Mouse (Mus musculus) lung, postnatal 0 days (tissue): ENCODE measurements around the gene A4galt. TPM values are rescaled to one million over a fixed set of nuclear protein-coding genes. Genes with fewer than 3 reads are reported as not detected.
A peak's percentile ranks its signal among the peaks of the same experiment; 100 is the strongest.

Experiments used
- ATAC-seq: fragments of 200-750 bp; cut with Nextera tagmentation; 2 replicates; pipeline ENCODE4 v1.8.0; 2017; ENCODE audit warnings: moderate library complexity
- DNase-seq: peaks from one replicate; pipeline ENCODE4 v3.0.0-alpha.2; 2016; ENCODE audit warnings: low spot score
- H3K27ac ChIP-seq: fragments of 300-500 bp; sonication (generic); 2 replicates; pipeline ENCODE4 v1.5.1; 2014; ENCODE audit warnings: antibody characterized with exemption, mild to moderate bottlenecking, low read length, mixed read lengths
- H3K27me3 ChIP-seq: fragments of 300-500 bp; sonication (generic); replicated peaks from 2 replicates; pipeline ENCODE4 v1.6.1; 2014; ENCODE audit warnings: low read length, mixed read lengths; ENCODE audit not compliant: insufficient read depth
- H3K36me3 ChIP-seq: fragments of 300-500 bp; sonication (generic); 2 replicates; pipeline ENCODE4 v1.6.1; 2014; ENCODE audit warnings: low read length, mixed read lengths; ENCODE audit not compliant: insufficient read depth
- H3K4me1 ChIP-seq: fragments of 300-500 bp; sonication (generic); 2 replicates; pipeline ENCODE4 v1.6.1; 2014; ENCODE audit warnings: antibody characterized with exemption, low read depth, low read length, mixed read lengths; ENCODE audit not compliant: insufficient read depth
- H3K4me2 ChIP-seq: fragments of 300-500 bp; sonication (generic); replicated peaks from 2 replicates; pipeline ENCODE4 v1.6.1; 2014; ENCODE audit warnings: low read depth, mild to moderate bottlenecking, low read length, moderate library complexity, mixed read lengths
- H3K4me3 ChIP-seq: fragments of 300-500 bp; sonication (generic); 2 replicates; pipeline ENCODE4 v1.5.1; 2014; ENCODE audit warnings: low read depth, low read length
- H3K9ac ChIP-seq: fragments of 300-500 bp; sonication (generic); replicated peaks from 2 replicates; pipeline ENCODE4 v1.6.1; 2014; ENCODE audit warnings: low read depth, mild to moderate bottlenecking
- H3K9me3 ChIP-seq: fragments of 300-500 bp; sonication (generic); 2 replicates; pipeline ENCODE4 v1.6.1; 2016; ENCODE audit warnings: low read length, mixed read lengths
- CTCF ChIP-seq: IDR thresholded peaks from 2 replicates; pipeline ENCODE4 v1.5.1; 2016; ENCODE audit warnings: antibody characterized with exemption, mild to moderate bottlenecking
- EP300 ChIP-seq: IDR thresholded peaks from 2 replicates; pipeline ENCODE4 v1.6.1; 2016; ENCODE audit warnings: antibody characterized with exemption, mild to moderate bottlenecking, control low read depth
- WGBS: fragments of 180-500 bp; shearing (Covaris S2); extraction: QIAGEN DNeasy Blood & Tissue Kit; methylation state at CpG from one replicate; pipeline ENCODE4 v1.1.7; 2014; 5-methylcytosine and 5-hydroxymethylcytosine counted together
- polyA plus RNA-seq: library from polyadenylated mRNA; unstranded; fragments of >200 nt; fragmentation: Nextera tagmentation; extraction: Ambion mirVana; gene quantifications from 2 replicates; pipeline ENCODE4 v1.2.1, GENCODE M21; 2015

The A4galt gene
- polyA plus RNA-seq, 1 experiment from 2014 or later, result 16.0 TPM

DNA sequence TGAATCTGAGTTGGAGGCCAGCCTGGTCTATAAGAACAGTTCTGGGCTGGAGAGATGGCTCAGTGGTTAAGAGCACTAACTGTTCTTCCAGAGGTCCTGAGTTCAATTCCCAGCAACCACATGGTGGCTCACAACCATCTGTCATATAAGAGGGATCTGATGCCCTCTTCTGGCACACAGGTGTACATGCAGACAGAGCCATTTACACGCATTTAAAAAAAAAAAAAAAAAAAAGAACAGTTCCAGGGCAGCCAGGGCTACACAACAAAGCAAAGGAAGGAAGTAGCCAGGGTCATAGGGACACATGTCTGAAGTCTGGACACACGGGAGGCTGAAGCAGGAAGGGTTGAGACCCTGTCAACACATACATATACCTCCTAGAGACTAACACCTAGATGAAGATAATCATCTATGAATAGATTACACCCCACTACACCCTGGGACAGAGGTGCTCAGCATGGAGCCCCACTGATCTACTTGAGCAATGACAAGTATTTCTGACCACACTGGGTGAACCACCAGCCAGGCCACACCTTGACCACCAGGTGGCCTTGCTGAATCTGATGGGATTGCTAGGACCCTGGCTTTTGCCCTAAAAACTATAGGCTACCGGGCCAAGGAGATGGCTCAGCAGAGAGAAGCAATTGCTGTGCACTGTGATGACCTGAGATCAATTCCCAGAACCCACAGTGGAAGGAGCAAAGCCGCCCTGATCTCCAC is 9.5 kb downstream of the A4galt start:
- no peak for DNase-seq
- 73% methylated on average over 4 of the region's 4 CpGs for WGBS
- H3K4me2 ChIP-seq, result no peak overlapping the region
- no peaks in the 10 kb centered on the region for H3K27me3 ChIP-seq
- no peak overlapping the region for H3K27ac ChIP-seq
- no peak overlapping the region for H3K9ac ChIP-seq
- H3K36me3 ChIP-seq, result no peaks in the 10 kb centered on the region
- no peaks in the 10 kb centered on the region for H3K4me1 ChIP-seq
- 0 out of 2 replicates have a peak, but pooled peaks have one; percentile 13 for TF ChIP-seq CTCF
- no peak for TF ChIP-seq EP300
- H3K4me3 ChIP-seq, result no peak overlapping the region
- no peak for ATAC-seq
- no peaks in the 10 kb centered on the region for H3K9me3 ChIP-seq

DNA sequence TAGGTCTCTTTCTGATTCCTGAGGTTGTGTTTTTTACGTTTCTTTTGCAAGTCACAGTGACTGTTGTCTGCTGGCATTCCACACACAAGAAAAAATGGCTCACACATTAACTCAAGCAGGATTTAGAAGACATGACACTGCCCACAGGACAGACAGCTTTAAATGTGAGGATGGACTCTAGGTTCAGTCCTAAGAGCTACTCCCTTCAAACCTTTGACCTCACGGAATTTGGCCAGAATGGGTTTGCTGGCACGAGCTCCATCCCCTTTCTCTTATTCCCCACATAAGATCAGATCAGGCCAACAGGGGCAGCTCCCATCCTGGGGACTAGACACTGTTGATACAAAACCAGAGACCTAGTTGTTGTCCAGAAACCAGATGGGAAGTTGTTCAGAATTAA is 10.1 kb downstream of the A4galt start:
- H3K4me1 ChIP-seq, result no peaks in the 10 kb centered on the region
- TF ChIP-seq CTCF (no peak), EP300 (no peak)
- H3K4me3 ChIP-seq, result no peak overlapping the region
- H3K27ac ChIP-seq, result no peak overlapping the region
- 79% methylated on average over 3 of the region's 3 CpGs for WGBS
- H3K4me2 ChIP-seq, result no peak overlapping the region
- no peaks in the 10 kb centered on the region for H3K9me3 ChIP-seq
- H3K9ac ChIP-seq, result no peak overlapping the region
- DNase-seq (no peak), ATAC-seq (no peak)
- no peaks in the 10 kb centered on the region for H3K27me3 ChIP-seq
- no peaks in the 10 kb centered on the region for H3K36me3 ChIP-seq

DNA sequence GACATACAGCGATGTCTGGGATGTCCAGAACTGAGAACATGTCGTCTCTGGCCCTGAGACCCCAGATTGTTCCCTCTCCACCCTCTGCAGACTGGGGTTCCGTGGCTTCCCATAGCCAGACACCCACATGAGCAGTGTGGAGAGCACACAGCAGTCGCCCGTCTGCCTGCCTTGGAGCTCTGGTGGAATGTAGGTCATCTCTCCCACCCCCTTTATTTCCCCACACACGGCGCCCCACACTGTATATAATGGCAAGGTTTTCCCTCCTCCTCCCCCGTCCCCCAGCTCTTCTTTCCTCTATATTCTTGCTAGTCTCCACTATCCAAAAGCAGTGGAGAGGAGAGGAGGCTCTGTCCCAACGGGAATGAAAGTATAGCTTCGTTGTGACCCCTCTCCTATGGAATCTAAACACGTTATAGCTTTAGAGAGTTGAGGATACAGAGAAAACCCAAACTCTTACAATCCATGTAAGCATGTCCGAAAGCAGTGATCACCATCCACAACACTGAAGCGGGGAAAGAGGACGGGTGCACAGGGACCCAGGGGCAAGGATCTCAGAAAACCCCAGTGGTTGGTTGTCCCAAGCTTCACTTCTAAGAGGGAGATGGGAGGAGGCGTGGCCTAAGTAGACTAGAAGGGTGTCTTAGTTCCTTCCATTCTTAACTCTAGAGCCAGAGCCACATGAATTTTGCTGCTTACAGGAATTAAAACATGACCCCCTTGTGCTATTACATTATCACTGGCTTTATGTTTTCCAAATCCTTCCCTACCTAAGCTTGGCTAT is 13.9 kb downstream of the A4galt start:
- no peak for TF ChIP-seq CTCF
- no peak for TF ChIP-seq EP300
- H3K4me3 ChIP-seq, result no peak overlapping the region
- no peak overlapping the region for H3K9ac ChIP-seq
- H3K27ac ChIP-seq, result no peak overlapping the region
- no peaks in the 10 kb centered on the region for H3K27me3 ChIP-seq
- no peak overlapping the region for H3K4me2 ChIP-seq
- DNase-seq (no peak), ATAC-seq (no peak)
- WGBS, result 60% methylated on average over 15 of the region's 15 CpGs
- H3K36me3 ChIP-seq, result no peaks in the 10 kb centered on the region
- H3K4me1 ChIP-seq, result no peaks in the 10 kb centered on the region
- H3K9me3 ChIP-seq, result no peaks in the 10 kb centered on the region

DNA sequence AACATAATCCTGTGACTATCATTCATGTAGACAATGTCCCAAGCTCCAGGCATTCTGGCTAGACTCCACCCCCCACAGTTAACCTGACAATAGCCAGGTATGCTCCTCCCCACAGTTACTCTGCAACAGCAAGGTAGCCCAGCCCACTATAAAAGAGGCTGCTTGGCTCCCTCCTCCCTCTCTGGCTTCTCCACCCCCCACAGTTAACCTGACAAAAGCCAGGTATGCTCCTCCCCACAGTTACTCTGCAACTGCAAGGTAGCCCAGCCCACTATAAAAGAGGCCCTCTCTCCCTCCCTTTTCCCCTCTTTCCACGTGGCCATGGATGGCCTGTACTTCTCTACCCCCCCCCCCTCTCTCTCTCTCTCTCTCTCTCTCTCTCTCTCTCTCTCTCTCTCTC is 14.8 kb downstream of the A4galt start:
- Histone ChIP-seq H3K27ac (no peak overlapping the region), H3K4me2 (no peak overlapping the region), H3K36me3 (no peaks in the 10 kb centered on the region), H3K9me3 (no peaks in the 10 kb centered on the region), H3K4me3 (no peak overlapping the region), H3K4me1 (no peaks in the 10 kb centered on the region), H3K9ac (no peak overlapping the region), H3K27me3 (no peaks in the 10 kb centered on the region)
- TF ChIP-seq CTCF, result no peak
- TF ChIP-seq EP300, result no peak
- ATAC-seq (no peak; the same call in 1 of the 2 replicates), DNase-seq (no peak)
- WGBS, result 15% methylated on average over 1 of the region's 1 CpGs

DNA sequence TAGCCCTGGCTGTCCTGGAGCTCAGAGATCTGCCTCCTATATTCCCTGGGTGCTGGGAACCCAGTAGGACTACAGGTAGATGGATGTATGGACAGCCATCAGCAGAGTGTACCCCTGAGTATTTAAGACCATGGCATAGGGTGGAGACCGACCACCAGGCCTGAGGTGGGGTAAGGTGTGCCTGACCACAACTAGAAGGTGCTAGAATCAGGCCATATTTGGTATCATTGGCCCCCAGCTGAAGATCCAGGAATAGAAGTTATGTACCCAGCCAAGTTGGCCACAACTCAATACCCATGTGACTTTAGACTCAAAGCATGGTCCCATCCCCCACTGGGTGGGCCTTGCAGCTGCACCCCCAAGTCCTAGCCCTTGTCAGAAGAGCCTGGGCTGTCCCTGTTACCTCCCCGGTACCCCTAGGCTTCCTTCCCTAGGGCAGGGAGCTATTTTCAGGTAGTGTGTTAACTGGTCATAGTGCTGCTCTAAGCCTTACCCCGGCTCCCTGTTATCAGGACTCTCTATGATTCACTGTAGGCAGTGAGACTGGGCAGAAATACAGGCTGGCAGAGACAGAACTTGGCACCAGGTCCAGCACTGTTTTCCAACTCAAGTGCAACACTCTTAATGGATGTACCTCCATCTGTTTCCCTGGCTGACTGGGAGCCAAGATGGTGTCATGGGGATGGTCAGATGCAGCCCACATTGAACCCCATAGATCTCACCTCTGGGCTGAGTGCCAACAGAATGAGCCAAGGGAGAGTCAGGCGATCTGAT is 18.2 kb downstream of the A4galt start:
- H3K9ac ChIP-seq, result no peak overlapping the region
- H3K4me3 ChIP-seq, result no peak overlapping the region
- H3K27ac ChIP-seq, result no peak overlapping the region
- H3K36me3 ChIP-seq, result no peaks in the 10 kb centered on the region
- TF ChIP-seq EP300 (no peak), CTCF (no peak)
- 79% methylated on average over 4 of the region's 4 CpGs for WGBS
- H3K27me3 ChIP-seq, result no peaks in the 10 kb centered on the region
- no peaks in the 10 kb centered on the region for H3K9me3 ChIP-seq
- ATAC-seq, result peak; percentile 38
- no peak for DNase-seq
- no peaks in the 10 kb centered on the region for H3K4me1 ChIP-seq
- no peak overlapping the region for H3K4me2 ChIP-seq

DNA sequence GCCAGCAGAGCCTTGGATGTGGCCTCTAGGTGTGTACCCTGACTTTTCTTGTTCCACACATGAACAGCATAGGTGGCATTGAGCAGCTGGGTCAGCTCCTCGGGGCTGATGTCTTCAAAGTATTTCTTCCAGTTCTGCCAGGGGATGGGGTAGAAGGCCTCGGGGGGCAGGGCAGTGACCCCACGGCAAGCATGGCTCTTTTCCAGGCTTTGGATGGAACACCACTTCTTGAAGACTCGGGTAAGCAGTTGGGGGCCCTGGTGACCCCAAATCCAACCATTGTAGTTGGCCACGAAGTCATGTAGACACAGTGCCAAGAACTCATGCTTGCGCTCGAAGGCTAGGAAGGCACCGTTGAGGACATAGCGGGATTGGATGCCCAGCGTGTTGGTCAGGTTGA is 24.0 kb downstream of the A4galt start:
- Histone ChIP-seq H3K27ac (no peak overlapping the region), H3K27me3 (no peaks in the 10 kb centered on the region), H3K36me3 (no peaks in the 10 kb centered on the region), H3K9ac (no peak overlapping the region), H3K9me3 (no peaks in the 10 kb centered on the region), H3K4me1 (peaks cover 4% of the 10 kb centered on the region; the same call in 1 of the 2 replicates), H3K4me2 (no peak overlapping the region), H3K4me3 (no peak overlapping the region)
- DNase-seq (no peak), ATAC-seq (no peak)
- 86% methylated on average over 10 of the region's 10 CpGs for WGBS
- TF ChIP-seq EP300 (no peak), CTCF (no peak)
